Mouse (Mus musculus) G1E (cell line): ENCODE results near the gene Baz2b. TPM values are rescaled to one million over a fixed set of nuclear protein-coding genes. Genes with fewer than 3 reads are reported as not detected.
A peak's percentile ranks its signal among the peaks of the same experiment; 100 is the strongest.

Source experiments
- ATAC-seq: 2 replicates; pipeline ENCODE4 v1.8.0; 2016; ENCODE audit warnings: mild to moderate bottlenecking; ENCODE audit not compliant: insufficient number of reproducible peaks, poor library complexity, low FRiP score, severe bottlenecking; ENCODE audit errors: extremely low read depth
- DNase-seq: peaks from one replicate; pipeline ENCODE4 v3.0.0; 2012; ENCODE audit warnings: low spot score
- H3K27me3 ChIP-seq: 2 replicates; pipeline ENCODE4 v1.6.1; 2012; ENCODE audit warnings: mild to moderate bottlenecking, low read length, inconsistent platforms; ENCODE audit not compliant: insufficient read depth
- H3K36me3 ChIP-seq: replicated peaks from 2 replicates; pipeline ENCODE3; 2012; ENCODE audit warnings: mild to moderate bottlenecking, inconsistent platforms
- H3K4me1 ChIP-seq: 2 replicates; pipeline ENCODE4 v1.6.1; 2012; ENCODE audit warnings: low read depth, low read length, inconsistent platforms, mixed read lengths; ENCODE audit not compliant: insufficient read depth
- H3K4me3 ChIP-seq: 2 replicates; pipeline ENCODE4 v1.5.1; 2012; ENCODE audit warnings: low read depth, mild to moderate bottlenecking, inconsistent platforms, low read length, moderate library complexity, mixed read lengths
- H3K9me3 ChIP-seq: replicated peaks from 2 replicates; pipeline ENCODE4 v1.6.1; 2012; ENCODE audit warnings: inconsistent platforms
- CTCF ChIP-seq: IDR thresholded peaks from 2 replicates; pipeline ENCODE4 v1.5.1; 2012; ENCODE audit warnings: low read depth, low read length, inconsistent platforms, mixed read lengths
- GATA1 ChIP-seq: IDR thresholded peaks from 2 replicates; pipeline ENCODE4 v1.6.1; 2012; ENCODE audit warnings: borderline replicate concordance, low read length, inconsistent platforms, mixed read lengths
- GATA2 ChIP-seq: IDR thresholded peaks from 2 replicates; pipeline ENCODE4 v1.6.1; 2012; ENCODE audit warnings: low read depth, low read length, inconsistent platforms, borderline replicate concordance
- POLR2AphosphoS5 ChIP-seq: IDR thresholded peaks from 2 replicates; pipeline ENCODE4 v1.6.1; 2012; ENCODE audit warnings: low read depth, low read length, inconsistent platforms; ENCODE audit not compliant: insufficient replicate concordance
- TAL1 ChIP-seq: conservative IDR thresholded peaks from 2 replicates; pipeline ENCODE4 v1.6.1; 2012; ENCODE audit warnings: low read depth, low read length, inconsistent platforms, mixed read lengths
- polyA plus RNA-seq: library from polyadenylated mRNA; stranded (reverse); fragments of >175 nt; gene quantifications from 2 replicates; pipeline ENCODE4 v1.2.3, GENCODE M21; 2012
- total RNA-seq, 2 experiments: library from RNA; stranded (forward) in 1 of 2; stranded (reverse) in 1 of 2; fragments of 200-1000 nt in 1 of 2; fragments of >200 nt in 1 of 2; fragmentation: Nextera tagmentation in 1 of 2; gene quantifications; 2 replicates each; pipeline ENCODE4 v1.2.3; 2014 to 2017

Baz2b gene
- total and polyA plus RNA-seq, 3 experiments, result 13.2 to 104 (median 66.5) TPM

DNA sequence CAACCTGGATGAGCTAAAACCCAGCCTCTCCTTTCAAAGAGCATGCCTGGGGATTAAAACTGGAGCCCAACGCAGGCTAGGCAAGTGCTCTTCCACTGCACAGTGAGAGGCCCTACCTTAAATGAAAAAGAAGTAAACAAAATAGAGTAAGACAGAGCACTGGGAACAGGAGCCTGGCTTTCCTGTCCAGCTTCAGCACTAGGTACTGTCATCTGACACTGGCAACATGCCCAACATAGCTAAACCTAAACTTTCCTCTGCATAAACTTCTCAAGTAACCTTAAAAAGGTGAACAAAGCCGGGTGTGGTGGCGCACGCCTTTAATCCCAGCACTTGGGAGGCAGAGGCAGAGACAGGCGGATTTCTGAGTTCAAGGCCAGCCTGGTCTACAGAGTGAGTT is 180.6 kb downstream of the Baz2b start:
- H3K9me3 ChIP-seq, result no peaks in the 10 kb centered on the region
- ATAC-seq, result no peak
- no peaks in the 10 kb centered on the region for H3K27me3 ChIP-seq
- no peak overlapping the region for H3K4me3 ChIP-seq
- peaks cover 4% of the 10 kb centered on the region for H3K36me3 ChIP-seq
- TF ChIP-seq POLR2AphosphoS5 (no peak), CTCF (no peak), TAL1 (no peak), GATA2 (no peak), GATA1 (no peak)
- H3K4me1 ChIP-seq, result no peaks in the 10 kb centered on the region
- no peak for DNase-seq

DNA sequence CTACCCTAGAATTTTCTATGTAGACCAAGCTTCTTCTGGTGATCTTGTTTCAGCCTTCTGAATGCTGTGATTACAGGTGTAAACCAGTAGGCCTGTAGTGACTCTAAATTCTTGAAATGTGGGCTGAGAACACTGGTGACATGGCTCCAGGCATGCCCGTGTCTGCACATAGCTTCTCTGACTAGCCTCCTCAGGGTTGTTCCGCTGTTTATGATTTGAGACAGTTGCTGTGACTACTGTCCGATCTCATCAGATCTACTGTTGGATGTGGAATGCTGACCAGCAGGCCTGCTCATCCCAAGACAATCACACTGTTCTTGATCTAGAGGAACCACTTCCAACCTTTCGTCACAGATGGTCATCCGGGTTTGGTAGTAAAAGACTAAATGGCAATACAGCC is 182.5 kb downstream of the Baz2b start:
- H3K27me3 ChIP-seq, result no peaks in the 10 kb centered on the region
- peaks cover 4% of the 10 kb centered on the region for H3K36me3 ChIP-seq
- TF ChIP-seq GATA2 (no peak), CTCF (no peak), TAL1 (no peak), POLR2AphosphoS5 (no peak), GATA1 (no peak)
- H3K4me1 ChIP-seq, result no peaks in the 10 kb centered on the region
- no peak for DNase-seq
- H3K9me3 ChIP-seq, result no peaks in the 10 kb centered on the region
- no peak overlapping the region for H3K4me3 ChIP-seq
- no peak for ATAC-seq

DNA sequence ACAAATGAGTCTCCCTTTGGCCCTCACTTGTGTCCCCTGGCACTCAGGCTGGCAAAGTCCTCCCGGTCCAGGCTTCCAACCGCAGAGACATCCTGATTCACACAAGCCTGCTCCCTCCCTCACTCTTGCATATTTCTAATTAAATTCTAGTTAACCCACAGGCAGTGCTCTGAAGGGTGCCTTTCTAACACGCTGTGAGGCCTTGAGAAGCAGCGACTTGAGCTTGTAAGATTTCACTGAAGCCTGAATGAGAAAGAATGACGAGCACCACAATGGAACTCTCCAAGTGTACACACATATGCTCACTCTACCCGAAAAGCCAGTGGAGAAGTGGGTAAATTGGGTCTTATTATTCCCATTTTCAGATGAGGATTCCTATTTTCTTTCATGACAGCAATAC is 183.1 kb downstream of the Baz2b start:
- TF ChIP-seq POLR2AphosphoS5 (no peak), CTCF (no peak), GATA2 (no peak), GATA1 (no peak), TAL1 (no peak)
- ATAC-seq (no peak), DNase-seq (no peak)
- no peak overlapping the region for H3K4me3 ChIP-seq
- H3K36me3 ChIP-seq, result peaks cover 6% of the 10 kb centered on the region
- H3K27me3 ChIP-seq, result no peaks in the 10 kb centered on the region
- 0 out of 2 replicates have a peak, but pooled peaks cover 2% of the 10 kb centered on the region for H3K4me1 ChIP-seq
- H3K9me3 ChIP-seq, result no peaks in the 10 kb centered on the region

DNA sequence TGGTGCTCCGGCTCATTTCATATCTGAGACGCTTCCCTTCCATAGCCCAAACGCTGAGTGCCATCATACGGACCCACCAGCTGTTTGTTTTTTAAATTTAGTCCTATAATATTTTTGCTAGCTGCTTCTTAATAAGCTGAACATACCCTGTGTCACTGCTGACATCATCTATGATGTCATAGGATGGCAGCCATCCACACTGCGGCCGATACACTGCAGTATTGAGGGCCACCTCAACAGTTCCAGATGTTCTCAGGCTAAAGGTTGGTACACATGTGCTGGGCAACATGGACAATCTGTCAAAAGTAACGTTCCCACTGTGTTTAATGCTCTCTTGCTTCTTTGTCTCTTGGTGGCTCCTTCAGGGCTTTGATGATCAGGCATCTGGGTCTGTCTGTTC is 185.9 kb downstream of the Baz2b start:
- no peak for DNase-seq
- ATAC-seq, result no peak
- Histone ChIP-seq H3K36me3 (peaks cover 7% of the 10 kb centered on the region), H3K27me3 (no peaks in the 10 kb centered on the region), H3K4me3 (no peak overlapping the region), H3K4me1 (peaks cover 20% of the 10 kb centered on the region), H3K9me3 (no peaks in the 10 kb centered on the region)
- TF ChIP-seq POLR2AphosphoS5 (no peak), GATA1 (no peak), CTCF (no peak), TAL1 (no peak), GATA2 (no peak)

DNA sequence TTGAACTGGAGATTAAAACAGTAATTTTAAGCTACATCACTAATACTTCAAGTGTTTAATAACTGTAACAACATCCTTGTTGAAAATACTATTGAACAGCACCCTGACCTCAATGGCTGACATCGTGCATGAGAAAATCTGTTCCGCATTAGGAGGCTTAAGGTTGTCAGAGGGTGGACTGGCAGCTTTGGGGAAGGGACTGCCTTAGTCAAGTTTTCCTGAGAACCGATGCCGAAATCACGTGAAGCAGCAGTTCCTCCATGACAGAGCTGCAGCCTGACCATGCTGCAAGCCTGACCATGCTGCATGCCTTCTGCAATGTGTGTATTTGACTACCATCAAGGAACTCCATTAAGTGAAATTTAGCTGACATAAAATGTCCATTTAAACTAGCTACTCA is 188.1 kb downstream of the Baz2b start:
- Histone ChIP-seq H3K9me3 (no peaks in the 10 kb centered on the region), H3K4me1 (peaks cover 23% of the 10 kb centered on the region), H3K27me3 (no peaks in the 10 kb centered on the region), H3K4me3 (no peak overlapping the region), H3K36me3 (peaks cover 5% of the 10 kb centered on the region)
- ATAC-seq (no peak), DNase-seq (no peak)
- no peak for TF ChIP-seq GATA2
- no peak for TF ChIP-seq TAL1
- no peak for TF ChIP-seq GATA1
- TF ChIP-seq POLR2AphosphoS5, result no peak
- no peak for TF ChIP-seq CTCF

DNA sequence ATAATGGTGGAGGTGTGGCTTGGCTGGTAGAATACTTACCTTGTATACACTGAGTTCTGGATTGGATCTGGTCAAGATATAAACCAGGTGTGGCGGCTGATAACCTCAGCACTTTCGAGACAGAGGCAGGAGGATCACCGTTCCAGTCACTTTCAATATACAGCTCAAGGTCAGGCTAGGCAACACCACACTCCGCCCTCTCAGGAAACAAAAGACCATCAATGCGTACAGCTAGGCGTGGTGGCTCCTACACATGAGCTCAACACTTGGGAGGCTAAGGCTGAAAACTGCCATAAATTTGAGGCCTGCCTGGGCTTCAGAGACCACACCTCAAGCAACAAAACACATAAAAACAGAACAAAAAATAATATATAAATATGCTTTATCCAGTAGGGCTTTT is 188.5 kb downstream of the Baz2b start:
- Histone ChIP-seq H3K9me3 (no peaks in the 10 kb centered on the region), H3K4me1 (peaks cover 23% of the 10 kb centered on the region), H3K36me3 (peaks cover 5% of the 10 kb centered on the region), H3K27me3 (no peaks in the 10 kb centered on the region), H3K4me3 (no peak overlapping the region)
- ATAC-seq, result no peak
- no peak for DNase-seq
- no peak for TF ChIP-seq POLR2AphosphoS5

DNA sequence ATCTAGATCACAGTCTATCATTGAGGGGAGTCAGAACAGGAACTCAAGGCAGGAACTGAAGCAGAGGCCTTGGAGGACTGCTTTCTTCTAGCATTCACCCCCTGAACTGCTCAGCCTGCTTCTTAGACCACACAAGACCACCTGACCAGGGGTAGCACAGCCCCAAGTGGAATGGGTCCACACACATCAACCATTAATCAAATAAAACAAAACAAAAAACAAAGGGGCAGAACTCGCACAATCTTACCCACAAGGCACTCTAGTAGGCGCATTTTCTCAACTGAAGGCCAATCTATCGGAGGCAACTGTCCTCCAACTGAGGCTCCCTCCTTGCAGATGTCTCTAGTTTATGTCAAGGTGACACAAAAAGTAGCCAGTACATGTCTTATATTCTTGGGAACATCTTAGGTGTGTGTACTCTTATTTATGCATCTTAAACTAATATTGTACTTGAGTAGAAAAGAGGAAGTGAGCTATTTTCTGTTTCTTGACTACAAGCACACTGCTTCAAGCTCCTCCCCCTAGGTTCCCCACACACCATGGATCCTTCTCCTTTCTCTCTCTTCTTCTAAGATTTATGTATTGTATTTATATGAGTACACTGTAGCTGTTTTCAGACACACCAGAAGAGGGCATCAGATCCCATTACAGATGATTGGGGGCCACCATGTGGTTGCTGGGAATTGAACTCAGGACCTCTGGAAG is 189.9 kb downstream of the Baz2b start:
- TF ChIP-seq CTCF (no peak), POLR2AphosphoS5 (no peak), TAL1 (no peak), GATA1 (no peak), GATA2 (no peak)
- peaks cover 23% of the 10 kb centered on the region for H3K4me1 ChIP-seq
- no peaks in the 10 kb centered on the region for H3K9me3 ChIP-seq
- H3K4me3 ChIP-seq, result no peak overlapping the region
- no peak for DNase-seq
- ATAC-seq, result peak; percentile 18; the same call in 1 of the 2 replicates
- peaks cover 5% of the 10 kb centered on the region for H3K36me3 ChIP-seq
- no peaks in the 10 kb centered on the region for H3K27me3 ChIP-seq
